Mouse (Mus musculus) heart, postnatal 4 days (tissue): ENCODE measurements around the gene Rbmx. TPM values are rescaled to one million over a fixed set of nuclear protein-coding genes. Genes with fewer than 3 reads are reported as not detected.

Experiments used
- total RNA-seq, 2 experiments: library from RNA; stranded (reverse); gene quantifications; 2 replicates each; pipeline ENCODE4 v1.2.3; 2021

Rbmx gene
- total RNA-seq, 2 experiments from 2014 or later, result 73.6 to 77.3 TPM

Other genes starting within 250 kb of the Rbmx start
- gene Cd40lg, start 180.9 kb downstream of the Rbmx start, total RNA-seq, result not detected
- gene Arhgef6, start 54.3 kb downstream of the Rbmx start, total RNA-seq, result 10 to 100 TPM; 78.0 to 82.2 TPM
- not detected for gene Gm364, start 16.1 kb upstream of the Rbmx start, total RNA-seq
- not detected for gene Gpr101, start 110.7 kb upstream of the Rbmx start, total RNA-seq